Mouse (Mus musculus) forebrain, embryonic 16.5 days (tissue): ENCODE measurements around the gene Mbd6. TPM values are rescaled to one million over a fixed set of nuclear protein-coding genes. Genes with fewer than 3 reads are reported as not detected.

ENCODE experiments used
- ATAC-seq: fragments of 200-750 bp; cut with Nextera tagmentation; 2 replicates; pipeline ENCODE4 v1.8.0; 2017; ENCODE audit warnings: mild to moderate bottlenecking, moderate library complexity
- H3K27ac ChIP-seq: fragments of 300-500 bp; sonication (generic); 2 replicates; pipeline ENCODE4 v1.5.1; 2014; ENCODE audit warnings: low read length, control low read depth
- H3K27me3 ChIP-seq: fragments of 300-500 bp; sonication (generic); replicated peaks from 2 replicates; pipeline ENCODE4 v1.6.1; 2014; ENCODE audit warnings: low read length; ENCODE audit not compliant: control insufficient read depth, insufficient read depth
- H3K36me3 ChIP-seq: fragments of 300-500 bp; sonication (generic); 2 replicates; pipeline ENCODE4 v1.6.1; 2014; ENCODE audit not compliant: control insufficient read depth, insufficient read depth
- H3K4me1 ChIP-seq: fragments of 300-500 bp; sonication (generic); replicated peaks from 2 replicates; pipeline ENCODE4 v1.6.1; 2014; ENCODE audit warnings: low read length; ENCODE audit not compliant: control insufficient read depth, insufficient read depth
- H3K4me2 ChIP-seq: fragments of 300-500 bp; sonication (generic); 2 replicates; pipeline ENCODE4 v1.6.1; 2014; ENCODE audit warnings: mild to moderate bottlenecking, low read length, control low read depth
- H3K4me3 ChIP-seq: fragments of 300-500 bp; sonication (generic); replicated peaks from 2 replicates; pipeline ENCODE4 v1.5.1; 2014; ENCODE audit warnings: mild to moderate bottlenecking, low read length, control low read depth
- H3K9ac ChIP-seq: fragments of 300-500 bp; sonication (generic); replicated peaks from 2 replicates; pipeline ENCODE4 v1.6.1; 2014; ENCODE audit warnings: low read depth, low read length, control low read depth
- H3K9me3 ChIP-seq: fragments of 300-500 bp; sonication (generic); 2 replicates; pipeline ENCODE4 v1.6.1; 2016; ENCODE audit warnings: low read length; ENCODE audit not compliant: control insufficient read depth
- WGBS: fragments of 180-500 bp; shearing (Covaris S2); extraction: QIAGEN DNeasy Blood & Tissue Kit; methylation state at CpG from one replicate; pipeline ENCODE4 v1.1.7; 2014; 5-methylcytosine and 5-hydroxymethylcytosine counted together
- polyA plus RNA-seq: library from polyadenylated mRNA; unstranded; fragments of >200 nt; fragmentation: Nextera tagmentation; extraction: Ambion mirVana; gene quantifications from 2 replicates; pipeline ENCODE4 v1.2.1, GENCODE M21; 2015

The Mbd6 gene
- polyA plus RNA-seq, 1 experiment from 2014 or later, result 15.3 TPM

- Histone ChIP-seq H3K9me3 (no peaks in the 10 kb centered on the region), H3K9ac (peak overlapping the region; percentile 62), H3K36me3 (peaks cover 11% of the 10 kb centered on the region), H3K4me2 (peak overlapping the region; percentile 72), H3K27me3 (no peaks in the 10 kb centered on the region), H3K27ac (peak overlapping the region; percentile 97), H3K4me3 (peak overlapping the region; percentile 61), H3K4me1 (peaks cover 45% of the 10 kb centered on the region)
- peak; percentile 43 for ATAC-seq
- 2% methylated on average over 19 of the region's 19 CpGs for WGBS
Observed at GRCm38 (mm10) chr10:127290930-127291880, 2.4 kb upstream of the Mbd6 start.

- Histone ChIP-seq H3K36me3 (peaks cover 5% of the 10 kb centered on the region; the same call in 1 of the 2 replicates), H3K4me1 (peaks cover 50% of the 10 kb centered on the region), H3K4me2 (peak overlapping the region; percentile 72), H3K27me3 (no peaks in the 10 kb centered on the region), H3K27ac (peak overlapping the region; percentile 97), H3K9ac (peak overlapping the region; percentile 63), H3K4me3 (peak overlapping the region; percentile 61), H3K9me3 (no peaks in the 10 kb centered on the region)
- WGBS, result under 1% methylated on average over 43 of the region's 47 CpGs
- peak; percentile 89 for ATAC-seq
Observed at GRCm38 (mm10) chr10:127290307-127290929, 1.6 kb upstream of the Mbd6 start.

- Histone ChIP-seq H3K4me2 (peak overlapping the region; percentile 72), H3K9me3 (no peaks in the 10 kb centered on the region), H3K36me3 (peaks cover 2% of the 10 kb centered on the region; the same call in 1 of the 2 replicates), H3K4me3 (peak overlapping the region; percentile 61), H3K27me3 (no peaks in the 10 kb centered on the region), H3K9ac (peak overlapping the region; percentile 85), H3K4me1 (peaks cover 50% of the 10 kb centered on the region), H3K27ac (peak overlapping the region; percentile 97)
- 0 out of 2 replicates have a peak, but pooled peaks have one; percentile 2 for ATAC-seq
- WGBS, result under 1% methylated on average over 15 of the region's 15 CpGs
Observed at GRCm38 (mm10) chr10:127289573-127290191, 864 bp upstream of the Mbd6 start.

GRCm38 (mm10) chr10:127288328-127288799 lies 454 bp downstream of the Mbd6 start:
- Histone ChIP-seq H3K4me3 (peak overlapping the region; percentile 61), H3K4me1 (peaks cover 50% of the 10 kb centered on the region), H3K4me2 (peak overlapping the region; percentile 72), H3K36me3 (peaks cover 6% of the 10 kb centered on the region), H3K27me3 (no peaks in the 10 kb centered on the region), H3K27ac (peak overlapping the region; percentile 97), H3K9me3 (no peaks in the 10 kb centered on the region), H3K9ac (peak overlapping the region; percentile 85)
- peak; percentile 14 for ATAC-seq
- under 1% methylated on average over 24 of the region's 28 CpGs for WGBS

GRCm38 (mm10) chr10:127287936-127288293 lies 903 bp downstream of the Mbd6 start:
- Histone ChIP-seq H3K4me3 (peak overlapping the region; percentile 61), H3K9me3 (no peaks in the 10 kb centered on the region), H3K4me2 (peak overlapping the region; percentile 72), H3K27ac (peak overlapping the region; percentile 97), H3K27me3 (no peaks in the 10 kb centered on the region), H3K9ac (peak overlapping the region; percentile 85), H3K4me1 (peaks cover 50% of the 10 kb centered on the region), H3K36me3 (peaks cover 11% of the 10 kb centered on the region)
- no peak for ATAC-seq
- 1% methylated on average over 3 of the region's 3 CpGs for WGBS

GRCm38 (mm10) chr10:127287271-127287935 lies 1.4 kb downstream of the Mbd6 start:
- H3K4me1 ChIP-seq, result peaks cover 48% of the 10 kb centered on the region
- 71% methylated on average over 15 of the region's 15 CpGs for WGBS

GRCm38 (mm10) chr10:127286730-127287129 lies 2.1 kb downstream of the Mbd6 start:
- Histone ChIP-seq H3K4me2 (peak overlapping the region; percentile 72), H3K9me3 (no peaks in the 10 kb centered on the region), H3K36me3 (peaks cover 21% of the 10 kb centered on the region), H3K27me3 (no peaks in the 10 kb centered on the region), H3K4me1 (peaks cover 42% of the 10 kb centered on the region), H3K27ac (no peak overlapping the region; the same call in 1 of the 2 replicates), H3K9ac (peak overlapping the region; percentile 13), H3K4me3 (no peak overlapping the region; the same call in 1 of the 2 replicates)
- whole genome bisulfite sequencing, result 57% methylated on average over 7 of the region's 7 CpGs
- ATAC-seq, result no peak

More at GRCm38 (mm10) chr10:127287271-127287935, 1.4 kb downstream of the Mbd6 start:
- peak overlapping the region; percentile 61 for H3K4me3 ChIP-seq
- no peak for ATAC-seq
- peak overlapping the region; percentile 72 for H3K4me2 ChIP-seq
- no peaks in the 10 kb centered on the region for H3K27me3 ChIP-seq
- peak overlapping the region; percentile 97 for H3K27ac ChIP-seq
- H3K36me3 ChIP-seq, result peaks cover 15% of the 10 kb centered on the region
- peak overlapping the region; percentile 85 for H3K9ac ChIP-seq
- H3K9me3 ChIP-seq, result no peaks in the 10 kb centered on the region

GRCm38 (mm10) chr10:127286194-127286593 lies 2.6 kb downstream of the Mbd6 start:
- Histone ChIP-seq H3K9me3 (no peaks in the 10 kb centered on the region), H3K27me3 (no peaks in the 10 kb centered on the region), H3K4me3 (no peak overlapping the region), H3K4me2 (no peak overlapping the region), H3K9ac (peak overlapping the region; percentile 13), H3K4me1 (peaks cover 36% of the 10 kb centered on the region), H3K36me3 (peaks cover 26% of the 10 kb centered on the region), H3K27ac (no peak overlapping the region; the same call in 1 of the 2 replicates)
- WGBS, result 71% methylated on average over 7 of the region's 7 CpGs
- ATAC-seq, result no peak
